Mouse (Mus musculus) heart, adult 2 months (tissue): ENCODE data around the gene Tuba3a.

Source experiments
- CTCF ChIP-seq: fragments of 200-600 bp; IDR thresholded peaks from 2 replicates; pipeline ENCODE4 v1.8.1; 2022; ENCODE audit warnings: antibody characterized with exemption, mild to moderate bottlenecking, moderate library complexity
- POLR2A ChIP-seq: fragments of 200-500 bp; IDR thresholded peaks from 2 replicates; pipeline ENCODE4 v1.6.1; 2011; ENCODE audit warnings: mild to moderate bottlenecking, low read depth, low read length, control low read depth; ENCODE audit not compliant: insufficient read depth

DNA sequence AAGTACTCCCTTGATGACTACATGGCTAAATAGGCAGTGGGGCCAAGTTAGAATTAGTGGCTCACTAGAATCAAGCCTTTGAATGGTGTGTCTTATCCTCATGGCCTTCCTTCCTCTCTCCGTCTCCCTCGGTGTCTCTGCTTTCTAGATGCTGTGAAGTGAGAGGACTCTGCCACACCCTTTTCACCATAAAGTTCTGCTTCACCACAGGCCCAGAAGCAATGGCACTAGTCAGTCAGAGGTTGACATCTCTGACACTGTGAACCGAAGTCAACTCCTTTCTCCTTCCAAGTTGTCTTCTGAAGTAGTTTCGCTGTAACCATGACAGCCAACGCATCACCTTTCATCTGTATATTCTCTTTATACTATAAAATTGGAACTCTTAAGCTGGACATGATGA is 46.3 kb downstream of the Tuba3a start:
- TF ChIP-seq CTCF (no peak), POLR2A (no peak)
